Mouse (Mus musculus): ENCODE data around the gene Gak.

The Gak gene

GRCm38 (mm10) chr5:108626050-108626660, 3.4 kb downstream of the Gak start:
- in situ Hi-C loops (cut with MboI; ENCODE audit: unreplicated experiment in 2 of 2) = no loop called here

GRCm38 (mm10) chr5:108621870-108622269, 7.7 kb downstream of the Gak start:
- in situ Hi-C loops (cut with MboI; ENCODE audit: unreplicated experiment in 2 of 2) = no loop called here

GRCm38 (mm10) chr5:108610426-108610825, 19.1 kb downstream of the Gak start:
- in situ Hi-C loops (cut with MboI; ENCODE audit: unreplicated experiment in 2 of 2) = no loop called here

GRCm38 (mm10) chr5:108602537-108602936, 27.0 kb downstream of the Gak start:
- in situ Hi-C loops (cut with MboI; ENCODE audit: unreplicated experiment in 2 of 2) = no loop called here

GRCm38 (mm10) chr5:108599923-108600322, 29.6 kb downstream of the Gak start:
- in situ Hi-C loops (cut with MboI; ENCODE audit: unreplicated experiment in 2 of 2) = no loop called here

GRCm38 (mm10) chr5:108581361-108581891, 48.1 kb downstream of the Gak start:
- in situ Hi-C loops (cut with MboI; ENCODE audit: unreplicated experiment in 2 of 2) = no loop called here

- in situ Hi-C loops (cut with MboI; ENCODE audit: unreplicated experiment in 2 of 2) = loop anchor here in 1 of 2 experiments (5.0 kb wide), 1 partner anchor 44 kb away; no protein-coding TSS in a partner anchor
These were observed 56.5 kb downstream of the Gak start for GRCm38 (mm10) chr5:108573054-108573453.

- in situ Hi-C loops (cut with MboI; ENCODE audit: unreplicated experiment in 2 of 2) = loop anchor here in 1 of 2 experiments (5.0 kb wide), 1 partner anchor 46 kb away; no protein-coding TSS in a partner anchor
These were observed 58.6 kb downstream of the Gak start for GRCm38 (mm10) chr5:108570991-108571390.

GRCm38 (mm10) chr5:108567104-108567503, 62.5 kb downstream of the Gak start:
- in situ Hi-C loops (cut with MboI; ENCODE audit: unreplicated experiment in 2 of 2) = no loop called here

- in situ Hi-C loops (cut with MboI; ENCODE audit: unreplicated experiment in 2 of 2) = no loop called here
These were observed 63.0 kb downstream of the Gak start for GRCm38 (mm10) chr5:108566523-108566922.

- in situ Hi-C loops (cut with MboI; ENCODE audit: unreplicated experiment in 2 of 2) = no loop called here
These were observed 64.2 kb downstream of the Gak start for GRCm38 (mm10) chr5:108565381-108565780.

GRCm38 (mm10) chr5:108564346-108564745, 65.2 kb downstream of the Gak start:
- in situ Hi-C loops (cut with MboI; ENCODE audit: unreplicated experiment in 2 of 2) = no loop called here

GRCm38 (mm10) chr5:108562483-108562882, 67.1 kb downstream of the Gak start:
- in situ Hi-C loops (cut with MboI; ENCODE audit: unreplicated experiment in 2 of 2) = no loop called here

GRCm38 (mm10) chr5:108556986-108557385, 72.6 kb downstream of the Gak start:
- in situ Hi-C loops (cut with MboI; ENCODE audit: unreplicated experiment in 2 of 2) = no loop called here

GRCm38 (mm10) chr5:108554041-108554440, 75.5 kb downstream of the Gak start:
- in situ Hi-C loops (cut with MboI; ENCODE audit: unreplicated experiment in 2 of 2) = no loop called here

GRCm38 (mm10) chr5:108550207-108550594, 79.4 kb downstream of the Gak start:
- in situ Hi-C loops (cut with MboI; ENCODE audit: unreplicated experiment in 2 of 2) = no loop called here

GRCm38 (mm10) chr5:108549489-108550206, 79.9 kb downstream of the Gak start, which contains the start of gene Cplx1:
TSS of gene Cplx1 (minus strand) at chr5:108550024.
- in situ Hi-C loops (cut with MboI; ENCODE audit: unreplicated experiment in 2 of 2) = no loop called here

GRCm38 (mm10) chr5:108549137-108549488, 80.4 kb downstream of the Gak start:
- in situ Hi-C loops (cut with MboI; ENCODE audit: unreplicated experiment in 2 of 2) = no loop called here

GRCm38 (mm10) chr5:108547636-108548035, 81.9 kb downstream of the Gak start:
- in situ Hi-C loops (cut with MboI; ENCODE audit: unreplicated experiment in 2 of 2) = no loop called here

GRCm38 (mm10) chr5:108543516-108544291, 85.9 kb downstream of the Gak start:
- in situ Hi-C loops (cut with MboI; ENCODE audit: unreplicated experiment in 2 of 2) = no loop called here

- in situ Hi-C loops (cut with MboI; ENCODE audit: unreplicated experiment in 2 of 2) = no loop called here
These were observed 95.4 kb downstream of the Gak start for GRCm38 (mm10) chr5:108534188-108534587.
